Mouse (Mus musculus) hindbrain, embryonic 11.5 days (tissue): ENCODE measurements around the gene Exd1. TPM values are rescaled to one million over a fixed set of nuclear protein-coding genes. Genes with fewer than 3 reads are reported as not detected.

Source experiments
- polyA plus RNA-seq: library from polyadenylated mRNA; unstranded; fragments of >200 nt; fragmentation: Nextera tagmentation; extraction: Ambion mirVana; gene quantifications from 2 replicates; pipeline ENCODE4 v1.2.1, GENCODE M21; 2014

Gene Exd1
- polyA plus RNA-seq, 1 experiment from 2014 or later = 0.40 TPM

Other genes with a start within 250 kb of the Exd1 start
- 2.7 and 2.9 TPM in 2 replicates for gene Dll4, start 221.8 kb downstream of the Exd1 start, polyA plus RNA-seq
- gene Chac1, start 196.4 kb downstream of the Exd1 start, polyA plus RNA-seq = 0.46 and 1.4 TPM in 2 replicates
- gene Ino80, start 69.9 kb downstream of the Exd1 start, polyA plus RNA-seq = 3.7 and 5.6 TPM in 2 replicates
- 62.3 and 69.6 TPM in 2 replicates for gene Chp1, start 70 bp upstream of the Exd1 start, polyA plus RNA-seq
- 87.1 and 89.1 TPM in 2 replicates for gene Nusap1, start 70.7 kb upstream of the Exd1 start, polyA plus RNA-seq
- 30.7 and 33.2 TPM in 2 replicates for gene Oip5, start 70.8 kb upstream of the Exd1 start, polyA plus RNA-seq
- gene Ndufaf1, start 115.2 kb upstream of the Exd1 start, polyA plus RNA-seq = 42.1 TPM in 2 replicates
- 32.5 and 40.8 TPM in 2 replicates for gene Rtf1, start 127.4 kb upstream of the Exd1 start, polyA plus RNA-seq
- 0.60 and 0.89 TPM in 2 replicates for gene Itpka, start 194.7 kb upstream of the Exd1 start, polyA plus RNA-seq
- gene Ltk, start 212.8 kb upstream of the Exd1 start, polyA plus RNA-seq = 0.08 and 0.46 TPM in 2 replicates
- 19.0 and 19.9 TPM in 2 replicates for gene Rpap1, start 239.9 kb upstream of the Exd1 start, polyA plus RNA-seq